Mouse (Mus musculus): ENCODE results near the gene Pigv. TPM values are rescaled to one million over a fixed set of nuclear protein-coding genes. Genes with fewer than 3 reads are reported as not detected.

Gene Pigv
- 11.8 and 14.6 TPM in 2 replicates for polyA plus RNA-seq (2015; fragmentation: Nextera tagmentation; extraction: Ambion mirVana)

DNA sequence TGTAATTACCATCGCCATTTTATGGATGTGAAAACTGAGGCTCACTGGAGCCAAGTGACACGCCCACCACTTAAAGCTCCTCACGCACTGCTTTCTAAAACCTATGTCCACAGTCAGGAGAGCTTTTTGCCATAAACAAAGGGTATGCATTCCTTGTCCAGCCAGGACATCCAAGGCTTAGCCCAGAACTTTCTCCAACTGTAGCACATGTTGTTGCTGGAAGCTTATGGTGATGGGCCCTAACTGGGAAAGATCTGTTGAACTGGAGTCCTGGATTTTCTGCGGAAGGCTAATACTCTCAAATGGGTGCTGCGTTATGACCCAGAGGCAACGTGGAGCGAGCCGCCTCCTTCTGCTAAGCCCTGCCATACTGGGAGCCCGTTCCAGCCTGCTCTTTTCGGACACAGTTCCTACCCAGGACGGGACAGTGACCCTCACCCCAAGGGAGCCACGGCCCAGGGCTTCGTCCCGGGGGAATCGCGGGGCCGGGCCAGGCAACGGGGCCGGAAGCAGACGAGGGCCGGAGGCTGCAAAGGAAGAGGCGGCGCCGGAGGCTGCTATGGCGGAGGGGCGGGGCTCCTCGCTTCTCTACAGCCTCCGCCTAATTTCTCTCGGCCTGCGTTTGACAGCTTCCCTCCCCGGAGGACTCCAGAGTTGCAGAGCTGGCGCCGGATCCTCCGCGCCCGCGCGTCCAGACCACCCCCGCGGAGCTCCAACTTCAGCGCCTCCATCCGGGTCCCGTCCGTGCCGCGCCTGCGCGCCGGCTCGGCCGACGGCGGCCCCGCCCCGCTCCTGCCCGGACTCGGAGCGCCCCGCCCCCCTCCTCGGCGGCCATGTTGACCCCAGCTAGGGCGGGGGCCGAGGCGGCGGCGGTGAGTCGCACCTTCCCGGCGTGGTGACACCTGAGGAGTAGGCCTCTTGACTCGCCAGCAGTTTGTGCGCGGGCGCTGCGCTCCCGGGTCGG, at the start of gene Pigv:
Gene Pigv, minus strand, starts transcription at position 767 of the 964 bp plus-strand sequence.
- H3K27ac ChIP-seq, result peak within 1 kb of the TSS; percentile 99
- no peaks in the 10 kb centered on the region for H3K9me3 ChIP-seq (replicated peaks)
- peak within 1 kb of the TSS; percentile 68 for H3K4me2 ChIP-seq
- peak; percentile 90 for ATAC-seq (replicated peaks; ENCODE audit: insufficient number of reproducible peaks, insufficient read depth, low FRiP score, low read depth)
- H3K36me3 ChIP-seq, result no peaks in the 10 kb centered on the region
- H3K4me1 ChIP-seq (replicated peaks), result peaks cover 55% of the 10 kb centered on the region
- H3K4me3 ChIP-seq, result peak within 1 kb of the TSS; percentile 67
- no peaks in the 10 kb centered on the region for H3K27me3 ChIP-seq
- H3K9ac ChIP-seq, result peak within 1 kb of the TSS; percentile 80
- WGBS, result under 1% methylated on average over 76 of the region's 76 CpGs

DNA sequence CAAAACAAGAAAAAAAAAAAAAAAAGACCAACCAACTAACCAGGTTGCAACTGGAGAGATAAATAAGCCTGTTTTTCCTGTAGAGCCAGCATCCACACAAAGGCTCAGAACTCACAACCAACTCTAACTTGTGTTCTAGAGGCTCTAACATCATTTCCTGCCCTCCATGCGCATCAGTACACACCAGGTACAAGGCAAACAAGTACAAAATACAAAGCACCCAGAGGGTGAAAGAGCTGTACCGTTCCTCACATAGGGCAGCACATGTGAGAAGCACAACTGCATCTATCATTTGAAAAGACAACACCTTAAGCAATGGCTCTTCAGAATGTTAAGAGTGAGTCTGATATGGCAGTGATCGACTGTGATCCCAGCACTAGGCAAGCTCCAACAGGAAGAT, 47.3 kb upstream of the Pigv start:
- WGBS, result 85% methylated on average over 3 of the region's 3 CpGs
- Histone ChIP-seq H3K27ac (no peak overlapping the region), H3K4me3 (no peak overlapping the region), H3K4me1 (replicated peaks) (peaks cover 9% of the 10 kb centered on the region), H3K9me3 (replicated peaks) (no peaks in the 10 kb centered on the region), H3K9ac (no peak overlapping the region), H3K4me2 (no peak overlapping the region), H3K27me3 (no peaks in the 10 kb centered on the region), H3K36me3 (peaks cover 75% of the 10 kb centered on the region)
- ATAC-seq (replicated peaks; ENCODE audit: insufficient number of reproducible peaks, insufficient read depth, low FRiP score, low read depth), result no peak

DNA sequence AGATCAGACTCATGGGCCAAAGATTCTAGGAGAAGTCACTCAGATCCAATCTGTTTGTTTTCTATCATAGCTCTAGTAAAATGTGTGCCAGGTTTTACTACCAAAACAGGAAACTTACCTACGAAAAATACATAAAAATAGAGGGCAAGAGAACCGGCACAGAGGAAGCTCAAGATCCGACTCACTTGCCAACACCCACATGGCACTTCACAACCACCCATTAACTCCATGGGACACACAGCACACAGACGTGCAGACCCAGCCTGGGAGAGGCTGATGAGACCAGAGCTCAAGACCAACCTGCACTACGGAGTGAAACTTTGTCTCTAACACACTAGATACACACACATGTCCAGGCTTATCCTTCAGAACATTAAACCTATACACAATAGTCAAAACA, 40.3 kb upstream of the Pigv start:
- no peak for ATAC-seq (replicated peaks; ENCODE audit: insufficient number of reproducible peaks, insufficient read depth, low FRiP score, low read depth)

DNA sequence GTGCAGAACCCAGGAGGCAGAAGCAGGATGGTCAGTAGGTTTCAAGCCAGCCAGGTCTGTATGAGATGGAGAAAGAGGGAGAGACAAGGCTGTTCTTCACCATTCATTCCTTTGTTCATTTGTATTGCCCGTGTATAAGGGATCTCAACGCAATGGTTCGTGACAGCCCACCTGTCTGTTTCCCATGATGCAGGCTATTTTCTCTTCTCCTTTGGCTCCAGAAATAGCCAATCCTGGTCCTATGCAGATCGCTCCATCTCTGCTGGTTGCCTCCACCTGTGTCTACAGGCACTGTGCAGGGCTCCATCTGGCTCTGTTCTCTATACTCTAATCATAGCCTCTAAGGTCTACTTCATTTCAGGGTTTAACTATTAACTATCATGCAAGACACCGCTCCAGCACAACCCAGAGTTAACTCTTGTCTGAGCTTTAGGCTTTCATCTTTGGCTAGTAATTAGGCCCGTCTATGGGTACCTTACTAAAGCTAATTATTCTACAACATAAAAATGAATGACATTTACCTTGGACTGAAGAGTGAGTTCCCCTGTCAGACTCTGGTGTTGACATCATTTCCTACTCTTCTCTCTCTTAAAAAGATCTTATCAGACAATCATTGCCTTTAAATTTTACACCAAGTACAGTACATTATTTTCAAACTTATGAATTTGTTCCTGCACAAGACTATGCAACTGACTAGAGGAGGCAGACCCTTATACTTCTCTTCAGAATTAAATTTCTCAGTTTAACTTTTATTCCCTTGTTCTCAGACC, 39.0 kb upstream of the Pigv start:
- no peaks in the 10 kb centered on the region for H3K9me3 ChIP-seq (replicated peaks)
- H3K36me3 ChIP-seq, result peaks cover 40% of the 10 kb centered on the region
- no peak overlapping the region for H3K4me2 ChIP-seq
- H3K27ac ChIP-seq, result no peak overlapping the region
- H3K27me3 ChIP-seq, result no peaks in the 10 kb centered on the region
- H3K4me1 ChIP-seq (replicated peaks), result peaks cover 48% of the 10 kb centered on the region
- no peak for ATAC-seq (replicated peaks; ENCODE audit: insufficient number of reproducible peaks, insufficient read depth, low FRiP score, low read depth)
- 80% methylated on average over 6 of the region's 6 CpGs for WGBS
- H3K9ac ChIP-seq, result no peak overlapping the region
- H3K4me3 ChIP-seq, result no peak overlapping the region

More for the DNA sequence above, 40.3 kb upstream of the Pigv start:
- no peak overlapping the region for H3K9ac ChIP-seq
- peaks cover 35% of the 10 kb centered on the region for H3K4me1 ChIP-seq (replicated peaks)
- H3K9me3 ChIP-seq (replicated peaks), result no peaks in the 10 kb centered on the region
- no peak overlapping the region for H3K4me2 ChIP-seq
- no peak overlapping the region for H3K27ac ChIP-seq
- H3K4me3 ChIP-seq, result no peak overlapping the region
- H3K27me3 ChIP-seq, result no peaks in the 10 kb centered on the region
- peaks cover 52% of the 10 kb centered on the region for H3K36me3 ChIP-seq
- WGBS, result 75% methylated on average over 5 of the region's 5 CpGs

DNA sequence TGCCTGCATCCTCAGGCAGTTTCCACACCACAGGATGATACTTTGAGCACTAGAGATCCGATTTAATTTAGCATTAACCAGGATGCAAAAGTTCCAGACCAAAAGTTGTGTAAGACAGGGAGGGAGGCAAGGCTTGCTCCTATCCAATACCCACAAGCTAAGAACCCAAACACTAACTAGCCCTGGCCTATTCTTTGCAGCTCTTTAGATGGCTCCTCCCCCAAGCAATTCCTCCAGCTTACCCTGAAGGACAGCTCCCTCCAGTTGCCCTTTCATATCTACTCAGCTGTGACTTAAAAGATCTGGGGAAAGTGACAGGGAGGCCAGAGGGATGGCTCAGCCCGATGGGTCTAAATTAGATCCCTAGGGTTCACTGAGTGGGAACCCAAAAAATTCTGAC, 36.9 kb upstream of the Pigv start:
- WGBS, result 39% methylated on average over 2 of the region's 2 CpGs
- peaks cover 26% of the 10 kb centered on the region for H3K36me3 ChIP-seq
- no peak overlapping the region for H3K4me3 ChIP-seq
- no peaks in the 10 kb centered on the region for H3K9me3 ChIP-seq (replicated peaks)
- no peak overlapping the region for H3K9ac ChIP-seq
- H3K4me1 ChIP-seq (replicated peaks), result peaks cover 63% of the 10 kb centered on the region
- H3K27me3 ChIP-seq, result no peaks in the 10 kb centered on the region
- H3K27ac ChIP-seq, result 0 out of 2 replicates have a peak overlapping the region, but pooled peaks have one; percentile 20
- ATAC-seq (replicated peaks; ENCODE audit: insufficient number of reproducible peaks, insufficient read depth, low FRiP score, low read depth), result no peak
- H3K4me2 ChIP-seq, result no peak overlapping the region

DNA sequence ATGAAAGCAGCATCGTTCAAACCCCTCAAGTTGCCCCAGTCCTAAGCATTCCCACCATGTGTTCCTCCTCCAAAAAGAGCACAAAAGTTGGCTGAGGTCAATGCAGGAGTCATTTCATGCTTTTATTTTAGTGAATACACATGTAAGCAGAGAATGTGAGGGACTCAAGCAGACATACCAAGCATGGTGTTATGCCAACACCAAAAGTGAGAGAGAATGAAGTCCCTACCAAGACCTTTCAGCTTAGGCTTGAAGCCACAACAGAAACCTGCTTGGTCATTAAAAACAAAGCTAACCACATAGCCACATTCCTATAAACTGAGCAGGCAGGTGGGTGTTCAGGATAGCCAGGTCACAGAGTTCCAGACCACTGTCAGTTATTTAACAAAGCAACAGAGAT, 35.0 kb upstream of the Pigv start:
- Histone ChIP-seq H3K9me3 (replicated peaks) (no peaks in the 10 kb centered on the region), H3K4me3 (no peak overlapping the region), H3K27ac (peak overlapping the region; percentile 83), H3K4me2 (peak overlapping the region; percentile 36), H3K9ac (peak overlapping the region; percentile 13; the same call in 1 of the 2 replicates), H3K4me1 (replicated peaks) (peaks cover 80% of the 10 kb centered on the region), H3K36me3 (peaks cover 20% of the 10 kb centered on the region), H3K27me3 (no peaks in the 10 kb centered on the region)
- ATAC-seq (replicated peaks; ENCODE audit: insufficient number of reproducible peaks, insufficient read depth, low FRiP score, low read depth), result no peak
- WGBS, result 45% methylated on average over 1 of the region's 1 CpGs

DNA sequence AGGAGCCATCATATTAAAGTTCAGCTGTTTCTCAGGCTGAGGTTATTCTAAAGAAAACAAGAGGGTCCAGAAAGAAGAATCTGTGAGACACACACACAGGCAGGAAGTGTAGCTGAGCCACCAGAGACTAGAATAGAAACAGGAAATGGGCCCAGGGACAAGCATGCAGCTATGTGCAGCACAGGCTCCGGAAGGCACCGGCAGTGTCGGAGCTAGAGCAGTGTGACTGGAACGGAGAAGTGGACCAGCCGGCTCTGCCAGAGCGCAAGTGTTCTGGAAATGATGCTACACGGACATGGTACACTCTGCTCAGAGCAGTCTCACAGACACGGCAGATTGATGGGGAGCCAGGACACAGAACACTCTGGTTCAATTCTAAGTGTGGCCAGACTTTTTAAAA, 34.5 kb upstream of the Pigv start:
- no peaks in the 10 kb centered on the region for H3K9me3 ChIP-seq (replicated peaks)
- WGBS, result 9% methylated on average over 8 of the region's 8 CpGs
- H3K9ac ChIP-seq, result 0 out of 2 replicates have a peak overlapping the region, but pooled peaks have one; percentile 13
- peak overlapping the region; percentile 36 for H3K4me2 ChIP-seq
- H3K4me1 ChIP-seq (replicated peaks), result peaks cover 83% of the 10 kb centered on the region
- peak; percentile 91 for ATAC-seq (replicated peaks; ENCODE audit: insufficient number of reproducible peaks, insufficient read depth, low FRiP score, low read depth)
- H3K27ac ChIP-seq, result peak overlapping the region; percentile 83
- no peaks in the 10 kb centered on the region for H3K27me3 ChIP-seq
- H3K4me3 ChIP-seq, result no peak overlapping the region
- H3K36me3 ChIP-seq, result peaks cover 20% of the 10 kb centered on the region

DNA sequence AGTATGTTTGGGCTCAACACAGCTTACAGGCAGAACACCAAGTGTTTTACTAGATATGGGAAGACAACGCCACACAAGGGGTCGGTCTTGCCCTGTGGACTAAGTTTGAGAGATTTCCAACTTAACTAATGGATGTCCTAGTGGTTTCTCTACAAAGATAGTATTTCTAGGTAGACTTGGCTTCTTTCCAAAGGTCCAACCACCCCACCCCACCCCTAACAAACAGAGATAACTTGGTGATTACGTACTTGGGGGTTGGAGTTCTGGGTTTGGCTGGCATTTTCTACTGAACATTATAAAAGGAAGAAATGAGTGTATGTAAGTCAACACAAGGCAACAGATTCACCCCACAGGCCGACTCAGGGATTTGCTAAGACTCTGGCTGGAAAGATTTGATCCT, 32.6 kb upstream of the Pigv start:
- H3K4me1 ChIP-seq (replicated peaks), result peaks cover 93% of the 10 kb centered on the region
- no peaks in the 10 kb centered on the region for H3K9me3 ChIP-seq (replicated peaks)
- no peak overlapping the region for H3K9ac ChIP-seq
- H3K4me3 ChIP-seq, result no peak overlapping the region
- 66% methylated on average over 4 of the region's 4 CpGs for WGBS
- no peaks in the 10 kb centered on the region for H3K27me3 ChIP-seq
- H3K4me2 ChIP-seq, result no peak overlapping the region
- peaks cover 9% of the 10 kb centered on the region; the same call in 1 of the 2 replicates for H3K36me3 ChIP-seq
- H3K27ac ChIP-seq, result no peak overlapping the region; the same call in 1 of the 2 replicates
- ATAC-seq (replicated peaks; ENCODE audit: insufficient number of reproducible peaks, insufficient read depth, low FRiP score, low read depth), result no peak

DNA sequence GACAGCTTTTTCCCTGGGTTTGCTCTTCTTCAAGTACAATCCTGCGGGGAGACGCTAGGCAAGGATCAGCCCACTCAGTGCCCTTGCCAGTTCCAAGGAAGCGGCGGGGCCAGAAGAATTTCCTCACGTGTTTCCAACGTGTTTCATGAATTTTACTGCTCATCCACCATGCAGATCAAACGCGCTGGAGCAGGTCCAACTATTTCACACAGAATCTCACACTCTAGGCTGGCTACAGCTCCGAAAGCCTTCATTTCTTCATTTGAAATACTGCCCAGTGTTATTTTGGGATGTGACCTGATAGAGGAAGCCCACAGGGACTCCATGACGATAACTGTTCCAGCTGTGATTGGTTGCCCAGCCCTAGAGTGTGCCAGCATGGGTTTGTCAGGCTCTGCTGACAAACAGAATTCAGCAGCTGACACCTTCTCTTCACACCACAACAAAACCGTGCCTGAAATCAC, 28.5 kb upstream of the Pigv start:
- Histone ChIP-seq H3K36me3 (peaks cover 18% of the 10 kb centered on the region), H3K27ac (peak overlapping the region; percentile 85), H3K27me3 (no peaks in the 10 kb centered on the region), H3K4me2 (peak overlapping the region; percentile 51), H3K4me3 (peak overlapping the region; percentile 11; the same call in 1 of the 2 replicates), H3K9ac (no peak overlapping the region), H3K4me1 (replicated peaks) (peaks cover 58% of the 10 kb centered on the region), H3K9me3 (replicated peaks) (no peaks in the 10 kb centered on the region)
- peak; percentile 98 for ATAC-seq (replicated peaks; ENCODE audit: insufficient number of reproducible peaks, insufficient read depth, low FRiP score, low read depth)
- WGBS, result 18% methylated on average over 11 of the region's 11 CpGs

DNA sequence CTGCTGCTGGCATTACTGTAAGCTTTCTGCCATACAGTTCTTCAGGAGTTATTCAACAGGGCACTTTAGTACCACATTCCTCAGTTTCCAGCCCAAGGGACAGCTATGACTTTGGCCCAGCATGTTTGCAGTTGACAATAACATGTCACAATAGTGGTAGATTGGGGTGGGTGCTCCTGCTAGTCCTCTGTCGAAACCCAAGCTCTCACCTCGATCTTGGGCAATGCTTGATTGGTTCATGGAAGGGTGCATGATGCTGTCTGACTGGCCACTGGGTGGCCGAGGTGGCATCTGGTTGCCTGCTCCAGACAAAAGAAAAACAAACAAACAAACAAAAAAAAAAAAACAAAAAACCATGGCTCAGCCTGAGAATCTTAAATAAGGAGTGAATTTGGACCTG, 22.9 kb upstream of the Pigv start:
- ATAC-seq (replicated peaks; ENCODE audit: insufficient number of reproducible peaks, insufficient read depth, low FRiP score, low read depth), result no peak
- Histone ChIP-seq H3K36me3 (peaks cover 65% of the 10 kb centered on the region), H3K4me3 (no peak overlapping the region), H3K9me3 (replicated peaks) (no peaks in the 10 kb centered on the region), H3K9ac (no peak overlapping the region), H3K4me1 (replicated peaks) (peaks cover 17% of the 10 kb centered on the region), H3K4me2 (no peak overlapping the region), H3K27ac (no peak overlapping the region), H3K27me3 (no peaks in the 10 kb centered on the region)
- WGBS, result 81% methylated on average over 3 of the region's 3 CpGs

DNA sequence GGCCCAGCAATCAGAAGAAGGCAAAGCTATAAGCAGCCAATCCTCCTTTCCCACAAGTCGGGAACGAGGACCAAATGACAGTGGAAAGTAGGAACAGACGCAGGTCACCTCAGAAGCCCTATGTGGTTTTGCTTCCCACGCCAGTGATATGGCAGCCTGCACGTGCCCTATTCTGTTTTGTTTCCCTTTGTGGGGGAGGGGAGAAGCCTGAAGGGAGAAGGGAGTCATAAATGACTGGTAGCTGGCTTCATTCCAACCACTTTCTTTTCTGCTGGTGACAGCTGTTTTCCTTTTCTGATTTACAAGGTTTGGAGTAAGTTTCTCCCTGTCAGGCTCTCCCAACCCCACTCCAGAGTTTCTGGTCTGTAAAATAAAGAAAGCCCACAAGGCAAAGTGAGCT, 17.8 kb upstream of the Pigv start:
- no peaks in the 10 kb centered on the region for H3K9me3 ChIP-seq (replicated peaks)
- H3K27me3 ChIP-seq, result no peaks in the 10 kb centered on the region
- peak overlapping the region; percentile 27 for H3K27ac ChIP-seq
- ATAC-seq (replicated peaks; ENCODE audit: insufficient number of reproducible peaks, insufficient read depth, low FRiP score, low read depth), result no peak
- H3K9ac ChIP-seq, result no peak overlapping the region
- 13% methylated on average over 5 of the region's 5 CpGs for WGBS
- no peak overlapping the region for H3K4me2 ChIP-seq
- no peak overlapping the region for H3K4me3 ChIP-seq
- peaks cover 98% of the 10 kb centered on the region for H3K36me3 ChIP-seq
- H3K4me1 ChIP-seq (replicated peaks), result peaks cover 34% of the 10 kb centered on the region

Data from heart, embryonic 15.5 days (tissue).